Mouse (Mus musculus) heart, adult 2 months (tissue): ENCODE measurements around the gene Fyn.

Experiments
- CTCF ChIP-seq: fragments of 200-600 bp; IDR thresholded peaks from 2 replicates; pipeline ENCODE4 v1.8.1; 2022; ENCODE audit warnings: antibody characterized with exemption, mild to moderate bottlenecking, moderate library complexity
- EP300 ChIP-seq: fragments of 200-500 bp; IDR thresholded peaks from 2 replicates; pipeline ENCODE4 v1.6.1; 2011; ENCODE audit warnings: low read depth, low read length, control low read depth; ENCODE audit not compliant: insufficient read depth
- POLR2A ChIP-seq: fragments of 200-500 bp; IDR thresholded peaks from 2 replicates; pipeline ENCODE4 v1.6.1; 2011; ENCODE audit warnings: mild to moderate bottlenecking, low read depth, low read length, control low read depth; ENCODE audit not compliant: insufficient read depth

DNA sequence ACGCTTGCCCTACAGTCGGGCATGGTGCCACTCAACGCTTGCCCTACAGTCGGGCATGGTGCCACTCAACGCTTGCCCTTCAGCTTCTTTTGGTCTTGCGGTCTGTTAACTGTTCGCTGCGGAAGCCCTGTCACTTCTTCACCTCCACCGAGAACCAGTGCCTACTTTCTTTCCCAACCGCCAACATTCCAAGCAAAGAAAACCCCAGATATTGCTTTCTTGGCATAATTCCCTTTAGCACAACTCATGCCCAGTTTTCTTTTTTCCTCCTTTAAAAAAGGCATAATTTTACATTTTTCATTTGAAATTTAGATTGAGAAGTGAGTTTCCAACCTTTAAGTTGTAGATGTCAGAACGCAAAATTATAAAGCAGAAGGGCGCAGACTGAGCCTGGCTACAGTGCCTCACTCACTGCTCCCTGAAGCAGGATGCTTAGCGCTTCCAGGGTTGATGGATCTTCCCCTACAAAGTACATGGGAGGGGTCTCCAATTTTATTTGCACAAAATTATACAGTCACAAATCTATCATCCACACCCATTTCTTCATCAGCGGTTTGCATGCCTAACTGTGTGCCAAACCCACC, 18.8 kb upstream of the Fyn start:
- TF ChIP-seq CTCF, result no peak
- TF ChIP-seq EP300, result no peak
- TF ChIP-seq POLR2A, result no peak
